Mouse (Mus musculus) spleen, postnatal 10 days (tissue): Measurements from ENCODE around the gene Blm.

Experiments used
- DNase-seq, 2 experiments: peaks; one replicate each; pipeline ENCODE4 v3.0.0; 2021 to 2022; ENCODE audit warnings: low spot score in 2 of 2

Blm gene

DNA sequence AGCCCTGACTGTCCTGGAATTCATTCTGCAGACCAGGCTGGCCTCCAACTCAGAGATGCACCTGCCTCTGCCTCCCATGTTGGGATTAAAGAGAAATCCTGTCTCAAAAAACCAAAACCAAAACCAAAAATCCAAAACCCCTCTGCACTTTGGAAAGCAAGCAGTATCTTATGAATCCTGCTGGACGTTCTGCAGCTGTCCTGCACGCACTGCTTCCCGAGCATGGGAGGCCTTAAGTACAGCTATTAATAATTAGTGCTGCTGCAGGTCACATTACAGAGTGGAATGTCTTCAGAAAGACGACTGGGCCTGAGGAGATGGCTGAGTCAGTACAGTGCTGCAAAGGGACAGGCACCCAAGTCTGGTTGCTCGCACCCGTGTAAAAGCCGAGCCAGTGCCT, 73.0 kb downstream of the Blm start:
- DNase-seq, result no peak

DNA sequence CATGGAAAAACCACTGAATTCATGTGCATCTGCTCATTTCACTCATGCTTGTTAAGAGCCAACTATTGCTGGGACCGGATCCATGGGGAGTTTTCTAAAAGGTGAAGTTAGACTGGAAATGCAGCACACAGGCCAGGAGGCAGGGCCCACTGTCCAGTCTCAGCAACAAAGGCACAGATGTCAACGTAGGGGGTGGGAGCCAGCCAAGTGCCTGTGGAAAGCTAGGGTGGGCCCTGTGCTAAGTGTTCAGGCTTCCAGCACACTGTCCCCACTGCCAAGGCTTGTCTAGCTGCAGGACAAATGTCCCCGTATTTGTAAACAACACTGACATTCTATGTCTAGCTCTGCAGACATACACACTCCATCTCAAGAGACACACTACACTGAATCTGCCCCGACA, 74.0 kb downstream of the Blm start:
- no peak for DNase-seq

DNA sequence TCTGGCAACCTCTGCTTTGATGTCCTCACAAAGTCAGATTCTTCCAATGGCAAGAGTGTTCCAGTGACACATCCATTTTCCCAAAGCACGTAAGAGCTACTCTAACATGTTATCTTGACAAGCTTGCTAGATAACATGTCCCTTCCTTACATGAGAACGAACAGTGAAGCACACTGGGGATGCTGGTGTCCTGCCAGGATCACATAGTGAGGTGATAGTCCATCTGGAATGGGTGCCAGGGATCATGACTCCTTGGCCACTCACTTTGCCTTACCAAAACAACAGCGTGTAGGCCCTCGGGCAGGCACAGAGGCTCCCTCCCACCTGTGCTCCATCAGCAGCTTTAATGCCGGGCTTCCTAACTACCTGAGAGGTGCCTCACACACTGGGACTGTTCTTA, 74.7 kb downstream of the Blm start:
- DNase-seq, result no peak

DNA sequence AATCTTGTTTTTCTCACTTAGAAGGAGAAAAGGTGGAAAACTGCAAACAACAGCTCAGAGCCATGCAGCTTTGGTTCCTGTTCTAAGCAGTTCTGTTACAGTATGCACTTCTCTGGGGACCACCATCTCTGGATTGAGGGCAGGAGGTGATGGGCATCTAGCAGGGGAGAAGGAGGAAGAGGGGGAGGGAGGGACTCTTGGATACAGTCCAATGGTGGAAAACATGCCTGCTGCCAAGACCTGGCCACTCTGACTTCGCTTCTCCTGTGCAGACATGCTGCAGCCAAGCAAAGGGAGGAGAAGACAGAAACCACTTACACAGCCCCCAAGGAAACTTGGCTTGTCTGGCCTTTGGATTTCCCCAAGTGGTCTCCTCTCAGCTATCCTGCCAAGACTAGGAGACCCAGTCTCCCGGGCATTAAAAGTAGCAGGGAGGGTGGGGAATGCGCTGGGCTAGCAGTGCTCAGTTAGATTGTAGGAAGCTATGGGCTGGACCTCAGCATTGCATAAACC, 77.0 kb downstream of the Blm start:
- DNase-seq, result no peak

DNA sequence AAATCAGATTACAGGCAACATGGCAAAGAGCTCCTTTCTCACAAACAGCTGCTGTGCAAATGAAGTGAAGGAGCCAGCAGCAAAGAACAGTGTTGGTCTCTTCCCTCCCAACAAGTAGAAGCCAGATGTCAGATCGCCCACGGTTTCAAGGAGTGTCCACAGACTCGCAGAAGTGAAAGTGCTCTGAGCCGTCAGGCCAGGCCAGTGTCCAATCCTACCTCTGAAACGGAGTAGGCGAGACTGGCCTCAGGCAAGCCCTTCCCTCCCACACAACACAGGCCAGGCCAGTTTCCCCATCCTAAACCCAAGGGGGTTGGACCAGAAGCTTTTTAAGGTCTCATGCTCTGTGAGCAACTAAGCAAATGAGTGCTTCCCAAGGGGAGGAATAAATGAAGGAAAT, 77.7 kb downstream of the Blm start:
- DNase-seq, result no peak

DNA sequence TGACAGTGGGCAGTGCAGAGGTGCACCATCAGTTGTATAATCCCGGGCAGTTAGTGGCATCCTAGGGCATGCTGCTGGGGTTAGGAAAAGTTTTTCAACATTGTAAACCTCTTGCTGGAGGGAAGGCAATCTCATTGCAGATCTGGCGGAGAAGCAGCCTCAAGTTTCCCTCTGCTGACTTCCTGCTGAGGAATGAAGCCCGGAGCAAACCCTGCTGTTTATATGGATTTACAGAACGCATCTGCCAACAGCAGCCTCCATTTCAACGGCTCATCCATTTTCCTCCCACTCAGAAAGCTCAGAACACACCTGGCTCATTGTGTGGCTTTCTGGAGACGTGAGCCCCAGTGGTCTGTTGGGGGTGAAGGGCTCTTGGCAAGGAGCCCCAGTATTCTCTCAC, 78.6 kb downstream of the Blm start:
- DNase-seq, result no peak

DNA sequence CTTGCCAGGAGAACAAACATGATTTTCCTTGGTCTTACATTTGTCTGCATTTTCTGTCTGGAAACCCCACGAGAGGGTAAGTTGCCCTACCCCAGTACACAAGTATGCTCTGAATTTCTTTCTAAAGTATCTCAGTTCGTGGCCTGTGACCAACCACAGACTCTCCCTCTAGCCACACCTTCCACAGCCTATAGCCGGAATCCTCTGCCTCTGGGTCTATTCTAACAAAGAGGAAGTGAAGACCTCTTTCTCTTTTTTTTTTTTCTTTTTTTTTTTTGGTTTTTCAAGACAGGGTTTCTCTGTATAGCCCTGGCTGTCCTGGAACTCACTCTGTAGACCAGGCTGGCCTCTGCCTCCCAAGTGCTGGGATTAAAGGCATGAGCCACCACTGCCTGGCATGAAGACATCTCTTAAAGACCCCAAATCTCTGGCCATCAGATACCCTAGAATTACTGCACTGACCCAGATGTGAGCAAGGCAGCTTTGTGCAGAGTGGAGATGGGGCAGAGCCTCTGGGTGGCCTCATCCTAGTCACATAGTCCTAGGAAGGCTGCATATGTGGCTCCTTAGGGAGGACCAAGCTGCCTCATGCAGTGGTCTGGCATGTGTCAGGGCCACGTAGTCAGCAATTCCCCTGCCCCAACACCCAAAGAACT, 79.3 kb downstream of the Blm start:
- DNase-seq, result no peak

DNA sequence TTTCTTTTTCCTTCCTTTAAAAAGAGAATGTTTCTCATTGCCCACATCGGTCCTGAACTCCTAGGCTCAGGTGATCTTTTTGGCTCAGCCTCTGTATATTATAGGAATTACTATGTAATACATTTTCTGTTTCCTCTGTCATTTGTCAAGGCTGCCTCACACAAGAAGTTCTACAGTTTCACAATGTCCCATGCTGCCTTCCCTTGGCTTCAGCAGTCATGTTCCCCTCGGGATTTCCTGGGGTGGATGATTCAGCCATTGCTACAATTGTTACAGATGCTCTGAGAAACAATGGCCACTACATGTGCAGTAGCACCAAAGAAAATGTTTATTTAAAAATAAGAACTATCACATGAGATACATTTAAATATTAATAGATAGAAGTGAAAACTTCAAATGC, 80.1 kb downstream of the Blm start:
- no peak for DNase-seq

DNA sequence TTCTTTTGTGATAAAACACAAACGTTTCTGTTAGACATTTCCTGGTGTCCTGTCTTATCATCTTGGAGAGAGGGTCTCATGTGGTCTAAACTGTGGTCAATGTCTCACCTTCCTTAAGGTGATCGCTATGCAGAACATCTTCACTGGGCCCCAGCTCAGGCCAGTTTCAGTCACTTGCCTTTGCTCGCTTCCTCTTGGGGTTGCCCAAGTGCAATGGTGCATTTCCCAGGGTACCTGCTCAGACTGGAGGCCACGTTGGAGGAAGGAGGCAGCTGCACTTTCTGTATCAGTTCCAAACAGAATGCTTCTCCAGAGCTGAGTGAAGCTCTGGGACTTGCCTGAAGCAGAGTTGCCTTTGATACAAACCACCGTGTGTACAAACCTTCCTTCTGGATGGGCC, 80.9 kb downstream of the Blm start:
- no peak for DNase-seq

DNA sequence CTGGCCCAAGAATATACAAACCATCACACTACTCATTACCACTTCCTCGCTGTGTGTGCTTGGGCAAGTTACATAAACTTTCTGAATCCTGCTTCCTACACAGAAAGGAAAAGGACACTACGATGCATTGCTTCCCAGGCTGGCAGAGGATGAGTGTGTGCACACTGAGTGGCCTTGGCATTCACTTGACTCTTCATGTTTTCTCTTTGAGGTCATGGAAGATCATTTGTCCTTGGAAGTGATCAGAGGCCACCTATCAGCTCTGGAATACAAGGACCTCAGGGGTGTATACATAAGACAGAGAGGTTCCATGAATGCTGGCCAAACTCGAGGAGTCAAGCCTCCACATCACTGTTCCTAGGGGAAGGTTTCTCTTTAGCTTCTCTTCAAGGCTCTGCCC, 81.8 kb downstream of the Blm start:
- no peak for DNase-seq

DNA sequence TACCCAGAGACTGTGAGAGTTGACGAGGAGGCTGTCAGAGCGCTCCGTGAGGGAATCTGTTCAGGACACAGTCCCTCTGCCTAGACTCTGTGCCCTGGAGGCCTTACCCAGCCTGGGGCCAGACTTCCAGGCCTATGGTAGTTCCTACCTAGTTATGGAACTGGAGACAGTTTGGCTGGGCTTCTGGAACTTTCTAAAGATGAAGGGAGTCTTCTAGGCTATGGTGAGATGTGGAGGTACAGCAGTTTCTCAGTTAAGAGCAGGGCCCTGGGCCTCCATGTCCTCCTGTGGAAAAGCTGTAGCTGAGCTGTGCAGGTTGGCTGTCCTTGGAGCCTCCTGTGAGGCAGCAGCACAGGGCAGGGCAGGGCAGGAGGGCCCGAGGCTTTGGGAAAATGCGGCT, 82.7 kb downstream of the Blm start:
- no peak for DNase-seq

DNA sequence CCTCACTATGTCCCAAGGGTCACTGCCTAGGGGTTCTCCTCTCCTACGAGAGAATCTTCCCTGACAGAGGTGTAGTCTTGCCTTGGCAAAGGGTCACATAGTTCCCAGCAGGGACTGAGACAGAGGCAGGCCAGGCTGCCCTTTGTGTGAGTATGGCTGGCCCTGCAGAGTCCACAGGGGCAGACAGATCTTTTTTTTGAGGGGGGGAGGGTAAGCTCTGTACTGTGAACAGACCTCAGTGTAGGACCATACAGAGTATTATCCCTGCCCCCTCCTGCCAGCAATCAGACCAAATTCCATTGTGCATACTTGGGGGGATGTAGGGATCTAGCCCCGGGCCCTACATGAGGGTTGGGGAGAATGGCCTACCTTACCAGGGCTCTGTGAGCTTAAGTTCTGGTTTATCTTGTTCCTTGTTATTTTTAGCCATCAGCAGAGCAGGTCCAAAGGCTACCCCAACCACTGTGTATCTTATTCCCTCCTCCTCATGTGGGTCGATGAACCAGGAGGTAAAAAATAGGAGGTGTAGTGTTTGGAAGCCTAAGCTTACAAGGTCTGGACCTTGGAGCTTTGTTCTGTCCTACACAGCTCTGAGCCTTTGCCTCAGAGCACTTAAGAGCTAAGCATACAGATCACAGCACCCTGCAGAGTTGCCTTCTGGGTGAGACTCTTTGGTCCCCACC, 83.2 kb downstream of the Blm start:
- DNase-seq, result no peak

DNA sequence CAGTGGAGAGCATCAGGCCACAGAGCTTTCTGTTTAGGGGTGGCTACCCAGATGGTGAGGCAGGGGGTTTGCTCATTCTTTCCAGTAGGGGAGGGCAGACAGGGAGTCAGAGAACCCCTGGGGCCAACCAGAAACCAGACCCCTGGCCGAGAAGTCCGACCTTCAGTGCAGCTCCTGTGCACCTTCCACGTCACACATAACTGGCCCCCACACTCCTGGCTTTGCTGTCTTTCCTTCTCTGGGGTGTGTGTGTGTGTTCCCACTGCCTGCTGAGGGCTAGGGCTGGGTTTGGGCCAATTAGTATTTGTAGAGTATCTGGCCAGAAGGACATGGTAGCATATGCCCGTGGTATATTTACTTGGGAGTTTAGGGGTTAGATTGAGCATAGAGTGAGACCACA, 84.6 kb downstream of the Blm start:
- no peak for DNase-seq

DNA sequence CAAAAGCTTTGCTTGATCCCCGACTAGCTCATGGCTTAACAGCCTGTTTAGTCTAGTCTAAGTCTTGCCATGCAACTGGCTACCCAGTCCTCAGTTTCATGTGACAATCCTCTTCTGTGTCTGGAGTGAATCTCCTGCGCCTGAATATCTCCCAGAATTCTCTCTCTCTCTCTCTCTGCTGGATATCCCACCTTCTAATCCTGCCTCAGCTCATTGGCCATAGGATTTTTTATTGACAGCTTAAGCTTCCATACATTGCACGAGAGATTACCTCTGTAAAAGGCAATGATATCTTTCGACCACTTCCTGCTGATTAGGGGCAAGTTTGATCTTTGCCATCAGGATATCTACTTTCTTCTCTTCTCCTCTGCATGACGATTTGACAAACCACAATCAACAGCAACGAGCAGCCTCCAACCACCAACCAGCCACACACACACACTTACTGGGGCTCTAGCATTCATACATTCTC, 85.3 kb downstream of the Blm start:
- no peak for DNase-seq

DNA sequence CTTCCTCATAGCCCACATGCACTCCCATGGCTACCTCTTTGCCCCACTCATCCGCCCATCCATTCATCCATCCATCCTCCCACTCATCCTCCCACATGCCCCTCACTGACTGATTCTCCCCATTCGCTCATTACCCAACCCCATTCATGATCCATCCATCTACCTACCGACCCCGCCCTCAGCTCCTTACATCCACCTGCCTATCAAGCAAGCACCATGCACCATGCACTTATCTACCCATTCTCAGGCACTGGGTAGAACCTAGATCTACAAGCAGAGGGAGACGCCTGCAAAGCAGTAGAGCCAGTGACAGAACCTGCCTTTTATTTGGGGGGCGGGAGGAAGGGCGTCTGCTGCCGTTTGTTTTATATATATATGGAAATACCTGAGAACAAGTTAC, 87.6 kb downstream of the Blm start:
- DNase-seq, result peak in 1 of 2 experiments; percentile 69

DNA sequence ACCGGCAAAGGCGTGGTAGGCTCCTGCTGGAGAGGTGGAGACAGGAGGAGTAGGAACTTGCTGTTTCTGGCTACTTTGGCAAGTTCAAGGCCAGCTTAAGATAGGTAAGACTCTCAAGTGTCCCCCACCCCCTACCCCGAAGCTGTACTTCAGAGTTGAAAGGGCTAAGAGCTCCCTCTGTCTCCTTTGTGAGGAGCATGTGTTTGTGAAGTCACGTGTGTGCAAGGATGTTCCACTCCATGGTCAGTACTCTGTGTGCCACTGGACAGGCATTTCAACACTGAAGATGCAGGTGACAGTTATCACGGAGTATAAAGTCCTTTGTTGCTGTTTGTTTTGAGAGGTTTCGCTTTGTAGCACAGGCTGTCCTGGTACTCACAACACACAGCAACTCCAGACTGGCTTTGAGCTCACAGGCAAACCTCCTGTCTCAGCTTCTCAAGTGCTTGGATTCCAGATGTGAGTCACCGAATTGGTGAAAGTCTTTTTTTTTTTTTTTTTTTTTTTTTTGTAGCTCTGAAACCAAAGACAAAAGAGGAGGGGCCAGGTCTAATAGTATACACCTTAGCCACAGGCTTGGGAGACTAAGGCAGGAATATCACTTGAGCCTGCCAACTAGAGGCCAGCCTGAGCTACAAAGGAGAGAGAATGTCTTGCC, 88.6 kb downstream of the Blm start:
- peak in 1 of 2 experiments; percentile 61 for DNase-seq

DNA sequence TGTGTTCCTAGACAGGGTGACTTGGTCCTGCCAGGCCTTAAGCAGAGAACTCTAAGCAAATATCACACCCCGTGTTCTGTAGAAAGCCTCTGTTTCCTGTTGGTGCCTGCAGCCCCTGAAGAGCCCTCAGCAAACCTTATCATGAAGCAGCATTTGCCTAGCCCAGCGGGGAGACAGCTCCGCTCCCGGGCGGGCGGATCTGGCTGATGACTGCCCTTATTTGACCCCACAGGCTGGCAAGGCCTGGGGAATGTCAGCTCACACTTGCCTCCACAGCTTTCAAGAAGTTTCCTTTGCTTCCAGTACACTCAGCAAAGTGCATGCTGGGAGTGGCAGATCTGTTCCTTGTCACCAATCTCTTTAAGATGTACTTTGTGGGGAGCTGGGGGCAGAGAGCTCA, 89.4 kb downstream of the Blm start:
- peak; percentile 68 to 79 for DNase-seq

DNA sequence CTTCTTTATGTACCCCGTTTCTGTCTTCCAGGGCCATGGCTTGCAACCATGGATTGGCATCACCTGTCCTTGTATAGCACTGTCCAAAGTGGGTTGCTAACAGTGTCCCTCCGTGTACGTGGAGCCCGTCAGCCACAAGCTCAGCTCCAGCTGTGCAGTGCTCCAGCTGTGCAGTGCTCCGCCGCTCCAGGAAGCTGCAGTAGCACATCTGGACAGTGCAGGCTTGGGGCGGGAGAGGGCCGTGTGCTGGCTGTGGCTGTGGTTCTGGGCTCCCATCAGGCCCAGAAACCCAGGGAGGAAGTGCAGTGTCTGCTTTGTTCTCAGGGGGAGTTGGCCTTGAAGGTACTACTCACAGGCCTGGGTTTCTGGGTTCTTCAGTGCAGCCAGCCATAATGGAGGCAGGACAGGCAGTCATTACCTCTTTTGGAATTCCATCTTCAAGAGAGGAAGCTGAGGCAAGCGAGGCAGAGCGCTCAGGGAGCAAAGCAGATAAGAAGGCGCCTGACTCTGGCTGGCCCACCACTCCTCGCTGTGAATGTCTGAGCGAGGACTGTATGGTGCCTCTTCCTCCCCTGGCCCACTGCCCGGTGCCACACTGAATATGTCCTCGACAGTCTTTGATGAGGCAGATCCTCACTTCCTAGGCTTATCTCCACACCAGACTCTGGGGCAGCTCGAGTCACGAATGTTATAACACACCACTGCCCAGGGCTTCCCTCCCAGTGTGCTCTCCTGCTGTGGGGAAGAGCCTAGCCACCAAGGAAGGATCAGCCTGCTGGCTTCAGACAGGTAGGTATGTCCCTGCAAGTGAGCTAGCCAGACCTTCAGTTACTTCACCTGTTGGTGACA, 90.3 kb downstream of the Blm start:
- DNase-seq, result peak; percentile 67 to 70

DNA sequence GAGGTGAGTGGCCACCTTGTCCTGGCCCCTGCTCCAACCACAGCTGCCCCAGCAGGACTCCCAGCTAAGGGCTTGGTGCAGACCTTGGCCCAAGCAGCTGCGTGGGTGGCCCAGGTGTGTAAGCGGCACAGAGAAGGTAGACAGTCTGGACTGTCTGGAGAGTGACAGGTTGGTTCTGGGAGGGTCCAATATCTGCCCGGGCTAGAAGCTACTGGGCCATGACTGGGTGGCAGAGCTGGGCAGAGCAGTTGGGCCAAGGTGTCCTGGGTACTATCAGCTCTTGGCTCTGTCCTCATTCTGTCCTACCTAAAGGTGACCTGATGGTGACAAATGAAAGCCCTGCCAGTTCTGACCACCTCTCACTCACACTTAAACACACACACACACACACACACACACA, 91.8 kb downstream of the Blm start:
- no peak for DNase-seq

DNA sequence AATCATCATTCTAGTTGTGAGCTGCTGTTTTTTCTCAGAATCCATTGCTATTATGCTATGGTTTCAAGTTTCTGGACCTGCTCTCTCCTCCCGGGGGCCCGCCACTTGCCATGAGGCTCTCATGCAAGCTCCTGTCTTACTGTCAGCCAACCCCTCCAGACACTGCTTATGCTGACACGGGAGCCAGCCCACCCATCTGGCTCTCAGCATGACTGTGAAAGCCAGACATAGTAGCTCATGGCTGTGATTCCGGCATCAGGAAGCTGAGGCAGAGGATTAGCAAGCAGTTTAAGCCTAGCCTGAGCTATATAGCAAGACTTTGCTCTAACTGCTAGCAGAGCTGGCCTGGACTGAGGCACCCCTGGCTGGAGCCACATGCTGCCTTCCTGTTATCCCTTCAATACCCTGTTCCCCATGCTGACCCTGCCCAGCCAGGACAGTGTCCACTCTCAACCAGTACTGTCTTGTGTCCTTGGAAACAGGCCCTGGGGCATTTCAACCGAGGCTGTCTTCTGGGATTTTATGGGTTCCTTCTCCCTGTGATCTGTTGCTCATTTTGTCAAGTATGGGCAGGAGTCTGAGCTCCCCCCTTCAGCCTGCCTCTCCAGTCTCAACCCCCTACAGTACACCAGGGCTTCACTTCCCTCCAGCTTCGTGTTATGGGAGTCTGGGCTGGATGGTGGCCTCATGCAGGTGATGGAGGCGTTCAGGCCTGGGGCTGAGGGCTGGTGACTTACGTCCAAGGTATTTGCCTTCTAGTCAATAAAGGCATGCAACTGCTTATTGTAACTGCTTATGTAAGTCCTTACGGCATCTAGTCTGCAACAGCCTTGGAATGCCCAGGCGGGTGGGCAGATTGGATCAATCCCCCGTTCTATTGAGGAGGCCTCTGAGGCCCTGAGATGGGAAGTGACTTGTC, 92.7 kb downstream of the Blm start:
- no peak for DNase-seq

DNA sequence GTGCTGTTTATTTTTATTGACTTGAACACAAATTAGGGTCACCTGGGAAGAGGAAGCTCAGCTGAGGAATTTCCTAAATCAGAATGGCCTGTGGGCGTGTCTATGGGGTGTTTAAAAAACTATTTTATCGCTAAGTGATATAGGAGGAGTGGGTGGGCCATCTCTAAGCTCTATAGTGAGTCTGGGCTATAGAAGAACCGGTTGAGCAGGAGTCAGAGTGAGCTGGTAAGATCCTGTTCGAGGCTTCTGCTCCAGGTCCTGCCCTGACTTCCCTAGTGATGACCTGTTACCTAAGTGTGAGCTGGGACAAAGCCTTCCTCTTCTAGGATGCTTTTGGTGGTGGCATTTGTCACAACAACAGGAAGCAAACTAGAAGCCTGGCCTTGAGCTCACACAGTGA, 94.2 kb downstream of the Blm start:
- no peak for DNase-seq
